Mouse (Mus musculus): ENCODE data around the gene Srgn.

GRCm38 (mm10) chr10:62532832-62533231 lies 5.6 kb upstream of the Srgn start:
- TF ChIP-seq CTCF (conservative IDR thresholded peaks at IDR 0.05; ENCODE audit: insufficient read depth, insufficient read length, low read depth, low read length), result no peak
- no peak for TF ChIP-seq POLR2A (IDR thresholded peaks at IDR 0.05; ENCODE audit: low read depth, low read length)
